Mouse (Mus musculus) embryo, embryonic 9.5 days (tissue): Measurements from ENCODE around the gene Grin2d.

Source experiments
- DNase-seq: peaks from one replicate; pipeline ENCODE4 v3.0.0-alpha.2; 2017; ENCODE audit errors: extremely low spot score

Grin2d gene

GRCm38 (mm10) chr7:45783511-45784091 lies 94.6 kb downstream of the Grin2d start, which contains the start of gene Lmtk3:
Gene Lmtk3 (plus strand): TSS chr7:45783738.
- DNase-seq: peak; percentile 82

GRCm38 (mm10) chr7:45782271-45782670 lies 95.9 kb downstream of the Grin2d start:
- no peak for DNase-seq
